Mouse (Mus musculus): ENCODE data around the gene Hspa4.
"Not testable (repeated sequence)": the region's sequence is repeated elsewhere in the genome, so short reads cannot be mapped to it uniquely, and the experiment has no call there.

Gene Hspa4

GRCm38 (mm10) chr11:53306965-53307364 is 6.7 kb upstream of the Hspa4 start:
- DNase-seq: no peak

GRCm38 (mm10) chr11:53304044-53304840 is 4.0 kb upstream of the Hspa4 start:
- no peak for DNase-seq

DNA sequence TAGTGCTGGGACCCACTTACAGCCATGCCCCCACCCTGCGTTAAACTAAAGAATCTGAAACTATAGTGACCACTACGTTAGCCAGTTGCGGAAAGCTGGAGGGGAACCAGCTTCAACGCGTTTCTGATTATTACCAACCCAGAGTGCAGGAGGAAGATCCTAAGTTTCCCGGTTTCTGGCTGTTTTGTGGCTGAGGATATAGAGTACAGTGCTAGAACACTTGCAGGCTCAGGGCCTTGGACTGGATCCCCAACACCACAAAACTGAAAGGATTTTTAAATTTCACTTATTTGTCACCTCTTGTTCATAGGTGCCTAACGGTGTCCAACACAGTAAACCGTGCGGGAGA is 884 bp upstream of the Hspa4 start:
- no peak for DNase-seq

DNA sequence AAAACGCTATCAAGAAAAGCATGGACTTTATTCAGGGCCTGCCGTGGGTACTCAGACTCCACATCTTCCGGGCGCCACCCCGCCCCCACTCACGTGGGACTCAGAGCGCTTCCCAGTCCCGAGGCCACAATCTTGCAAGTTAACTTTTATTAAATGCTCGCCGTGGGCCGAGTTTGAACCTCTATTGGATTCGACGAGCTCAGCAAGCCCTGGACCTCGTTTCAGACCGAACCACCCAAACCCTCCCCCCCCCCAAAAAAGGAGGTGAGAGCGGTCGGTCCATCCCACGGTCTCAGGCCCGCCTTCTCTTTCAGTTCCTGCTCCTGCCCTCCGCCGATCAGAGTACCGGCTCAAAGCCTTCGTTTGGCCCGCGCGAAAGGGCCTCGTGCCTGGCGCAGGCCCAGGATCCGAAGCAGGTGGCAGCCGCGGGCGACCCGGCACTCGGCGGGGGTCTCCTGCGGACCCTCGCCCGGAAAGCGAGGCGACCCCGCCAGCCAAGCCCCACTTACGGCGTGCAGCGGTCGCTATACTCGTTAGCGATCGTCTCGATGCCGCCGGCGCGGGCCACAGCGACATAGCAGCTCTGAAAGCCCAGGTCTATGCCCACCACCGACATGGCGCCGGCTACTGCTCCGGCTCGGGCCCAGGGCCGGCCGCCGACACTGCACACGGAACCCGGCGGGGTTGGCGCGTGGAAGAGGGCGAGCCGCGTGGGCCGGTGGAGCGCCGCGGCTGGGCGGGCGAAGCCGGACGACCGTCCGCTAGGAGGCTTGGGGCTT is 517 bp downstream of the Hspa4 start:
- DNase-seq: peak; percentile 82

GRCm38 (mm10) chr11:53297947-53298860 is 2.1 kb downstream of the Hspa4 start:
- DNase-seq: no peak

- DNase-seq: no peak
Observed at GRCm38 (mm10) chr11:53296880-53297279, 3.4 kb downstream of the Hspa4 start.

- DNase-seq: no peak
Observed at GRCm38 (mm10) chr11:53294441-53294840, 5.8 kb downstream of the Hspa4 start.

GRCm38 (mm10) chr11:53290871-53291270 is 9.4 kb downstream of the Hspa4 start:
- DNase-seq: no peak

DNA sequence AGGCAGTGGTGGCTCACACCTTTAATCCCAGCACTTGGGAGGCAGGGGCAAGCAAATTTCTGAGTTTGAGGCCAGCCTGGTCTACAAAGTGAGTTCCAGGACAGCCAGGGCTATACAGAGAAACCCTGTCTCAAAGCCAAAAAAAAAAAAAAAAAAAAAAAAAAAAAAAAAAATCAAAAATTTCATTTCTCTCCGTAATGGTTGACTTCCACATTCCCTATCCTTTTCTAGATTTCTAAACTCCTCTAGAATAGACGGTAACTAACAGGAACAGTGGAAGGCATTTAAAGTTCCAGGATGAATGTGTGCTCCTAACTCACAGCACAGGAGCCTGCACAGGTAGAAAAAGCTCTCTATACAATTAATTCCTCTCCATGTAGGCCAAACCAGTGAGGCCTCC is 10.1 kb downstream of the Hspa4 start:
- not testable (repeated sequence) for DNase-seq

DNA sequence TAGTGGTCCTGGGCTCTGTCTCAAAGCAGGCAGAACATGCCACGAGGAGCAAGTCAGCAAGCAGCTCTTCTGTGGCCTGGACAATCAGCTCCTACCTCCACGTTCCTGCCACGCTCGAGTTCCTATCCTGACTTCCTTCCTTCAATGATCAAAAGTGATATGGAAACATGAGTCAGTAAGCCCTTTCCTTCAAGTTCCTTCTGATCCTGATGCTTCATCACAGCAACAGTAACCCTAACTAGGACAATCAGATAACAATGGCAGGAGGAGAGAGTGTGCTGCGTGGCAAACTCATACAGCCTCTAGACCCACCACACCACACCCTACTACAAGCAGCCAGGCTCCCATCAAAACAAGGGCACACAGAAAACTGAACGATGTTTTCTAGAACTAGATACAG is 14.4 kb downstream of the Hspa4 start:
- DNase-seq: no peak

GRCm38 (mm10) chr11:53278411-53278810 is 21.8 kb downstream of the Hspa4 start:
- no peak for DNase-seq

DNA sequence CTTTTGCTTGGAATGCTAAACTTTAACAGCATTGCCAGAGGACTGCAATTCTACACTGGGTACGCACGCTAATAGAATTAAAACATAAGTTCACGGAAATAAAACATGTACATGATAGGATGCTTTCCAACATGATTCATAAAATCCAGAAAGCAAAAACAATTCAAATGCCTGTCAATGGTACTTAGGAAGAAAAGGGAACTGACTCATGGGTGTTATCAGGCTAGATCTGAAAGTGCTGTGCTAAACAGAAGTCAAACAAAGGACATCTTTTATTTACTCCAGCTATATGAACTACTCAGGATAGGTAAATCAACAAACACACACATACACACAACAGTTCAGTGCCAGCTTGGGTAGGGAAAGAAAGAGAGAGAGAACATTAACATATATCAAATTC is 24.9 kb downstream of the Hspa4 start:
- DNase-seq: no peak

GRCm38 (mm10) chr11:53273313-53273712 is 26.9 kb downstream of the Hspa4 start:
- no peak for DNase-seq

DNA sequence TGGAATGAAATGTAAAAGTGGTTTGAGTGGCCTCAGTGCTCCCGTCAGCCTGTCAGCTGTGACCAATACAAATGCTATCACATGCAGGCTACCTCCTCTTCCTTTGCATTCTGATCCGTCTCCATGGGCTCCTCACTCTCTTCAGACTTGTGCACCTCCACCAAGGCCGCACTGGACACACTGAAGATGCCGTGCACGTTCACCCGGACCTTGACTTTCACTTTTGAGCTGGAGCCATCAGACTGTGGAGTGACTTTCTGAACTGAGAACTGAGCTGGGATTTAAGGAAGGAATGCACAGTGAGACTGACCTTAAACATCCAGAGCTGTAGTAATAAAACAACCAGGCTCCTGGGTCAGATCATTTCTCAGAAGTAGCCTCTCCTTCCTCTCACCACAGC is 30.7 kb downstream of the Hspa4 start:
- DNase-seq: no peak

GRCm38 (mm10) chr11:53260556-53260955 is 39.7 kb downstream of the Hspa4 start:
- no peak for DNase-seq

DNA sequence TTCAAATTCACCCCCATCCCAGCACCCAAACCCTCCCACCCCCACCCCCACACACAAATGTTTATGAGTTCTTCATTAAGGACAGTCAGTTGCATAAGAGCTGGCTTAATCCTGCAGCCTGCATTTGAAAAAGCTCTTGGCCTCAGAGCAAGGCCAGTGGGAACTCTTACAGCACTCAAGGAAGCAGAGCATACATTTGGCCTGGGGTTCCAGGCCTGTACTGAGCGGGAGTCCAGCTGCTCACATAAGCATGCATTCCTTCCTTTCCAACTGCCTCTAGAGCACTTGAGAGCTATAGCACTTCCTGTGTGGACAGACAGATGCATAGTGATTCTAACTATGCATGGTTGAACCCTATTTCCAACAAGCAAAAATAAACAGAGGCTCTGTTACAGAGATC is 40.2 kb downstream of the Hspa4 start:
- no peak for DNase-seq

DNA sequence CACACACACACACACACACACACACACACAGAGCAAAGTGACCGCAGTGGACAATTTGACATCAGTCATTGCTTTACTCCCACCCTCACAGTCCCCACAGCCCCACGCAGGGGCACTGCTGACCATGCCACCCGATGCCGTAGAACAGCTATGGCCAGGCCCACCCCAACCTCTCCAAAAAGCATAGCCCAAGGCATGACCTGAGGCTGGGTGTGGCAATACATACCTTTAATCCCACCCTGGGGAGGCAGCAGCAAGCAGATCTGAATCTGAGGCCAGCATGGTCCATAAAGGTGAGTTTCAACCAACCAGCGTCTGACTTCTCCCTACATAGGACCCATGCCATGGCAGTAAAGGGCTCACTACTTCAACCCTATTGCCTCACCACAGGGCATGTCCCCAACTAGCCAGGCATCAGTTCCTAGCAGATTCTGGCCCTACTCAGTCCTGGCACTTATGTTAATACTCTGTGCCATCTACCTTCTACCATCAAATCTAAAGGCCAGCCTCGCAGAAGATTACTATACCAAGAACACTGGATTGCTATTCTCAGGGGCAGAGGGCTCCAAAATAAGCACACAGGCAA is 41.1 kb downstream of the Hspa4 start:
- DNase-seq: no peak

GRCm38 (mm10) chr11:53256914-53257313 is 43.3 kb downstream of the Hspa4 start:
- DNase-seq: no peak

DNA sequence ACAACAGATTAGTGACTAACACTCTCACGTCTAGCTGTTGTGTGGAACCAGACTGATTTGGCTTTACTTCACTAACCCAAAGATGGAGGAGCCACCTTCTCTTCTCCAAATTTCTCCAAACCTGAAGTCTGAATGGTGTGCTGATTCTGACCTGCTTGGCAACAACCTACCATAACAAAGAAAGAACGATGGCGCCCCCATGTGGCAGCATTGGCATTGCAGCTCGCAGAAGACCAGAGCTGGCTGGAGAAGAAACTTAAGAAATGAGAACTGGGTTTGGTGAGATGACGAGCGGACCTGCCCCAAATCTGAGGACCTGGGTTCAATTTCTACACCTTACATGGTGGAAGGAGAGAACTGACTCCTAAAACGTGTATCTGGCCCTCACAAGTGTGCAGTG is 45.3 kb downstream of the Hspa4 start:
- peak; percentile 88 for DNase-seq

GRCm38 (mm10) chr11:53254428-53254827 is 45.8 kb downstream of the Hspa4 start:
- peak; percentile 74 for DNase-seq

- DNase-seq: no peak
Observed at GRCm38 (mm10) chr11:53252186-53253119, 47.8 kb downstream of the Hspa4 start.

- no peak for DNase-seq
Observed at GRCm38 (mm10) chr11:53250796-53251195, 49.5 kb downstream of the Hspa4 start.
